Mouse (Mus musculus): Measurements from ENCODE around the gene Vezt. TPM values are rescaled to one million over a fixed set of nuclear protein-coding genes. Genes with fewer than 3 reads are reported as not detected.

Vezt gene
- polyA plus RNA-seq, 1 experiment from 2014 or later, result 45.9 TPM

DNA sequence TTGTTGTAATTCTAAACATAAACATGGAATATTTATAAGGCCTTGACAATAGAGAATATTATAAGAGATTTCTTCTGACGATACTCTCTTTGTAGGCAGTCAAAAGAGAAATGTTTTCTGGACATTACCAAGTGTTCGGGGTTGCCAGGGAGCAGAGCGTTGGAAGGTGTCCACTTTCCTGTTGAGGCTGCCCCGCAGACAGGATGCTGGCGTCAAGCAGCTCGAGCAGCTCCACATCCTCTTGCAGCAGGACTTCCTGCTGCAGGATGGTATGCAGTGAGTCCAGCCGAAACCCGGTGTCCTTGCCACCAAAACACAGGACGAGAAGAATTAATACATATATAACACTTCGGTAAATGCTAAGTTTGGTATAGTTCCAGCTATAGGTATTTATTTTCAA, 35.4 kb downstream of the Vezt start:
- WGBS, result 93% methylated on average over 10 of the region's 10 CpGs
- Histone ChIP-seq H3K9ac (ENCODE audit: low read length) (no peak overlapping the region), H3K27ac (ENCODE audit: low read depth, low read length) (no peak overlapping the region), H3K4me1 (ENCODE audit: control insufficient read depth, insufficient read depth, low read length) (no peaks in the 10 kb centered on the region), H3K27me3 (ENCODE audit: control insufficient read depth, insufficient read depth, low read length) (no peaks in the 10 kb centered on the region), H3K4me3 (ENCODE audit: low read depth, low read length) (no peak overlapping the region), H3K9me3 (ENCODE audit: control insufficient read depth, low read length) (no peaks in the 10 kb centered on the region), H3K36me3 (ENCODE audit: control insufficient read depth, insufficient read depth, low read length) (peaks cover 11% of the 10 kb centered on the region), H3K4me2 (no peak overlapping the region)
- ATAC-seq (ENCODE audit: low FRiP score) (no peak), DNase-seq (ENCODE audit: low spot score, missing footprints) (no peak)

- no peaks in the 10 kb centered on the region for H3K27me3 ChIP-seq (ENCODE audit: control insufficient read depth, insufficient read depth, low read length)
- WGBS, result 100% methylated on average over 1 of the region's 1 CpGs
- peaks cover 11% of the 10 kb centered on the region for H3K36me3 ChIP-seq (ENCODE audit: control insufficient read depth, insufficient read depth, low read length)
- DNase-seq (ENCODE audit: low spot score, missing footprints), result no peak
- no peak overlapping the region for H3K9ac ChIP-seq (ENCODE audit: low read length)
- H3K27ac ChIP-seq (ENCODE audit: low read depth, low read length), result no peak overlapping the region
- H3K9me3 ChIP-seq (ENCODE audit: control insufficient read depth, low read length), result no peaks in the 10 kb centered on the region
- no peak for ATAC-seq (ENCODE audit: low FRiP score)
- no peaks in the 10 kb centered on the region for H3K4me1 ChIP-seq (ENCODE audit: control insufficient read depth, insufficient read depth, low read length)
- no peak overlapping the region for H3K4me2 ChIP-seq
- no peak overlapping the region for H3K4me3 ChIP-seq (ENCODE audit: low read depth, low read length)
Observed at GRCm38 (mm10) chr10:93999357-93999756, 36.3 kb downstream of the Vezt start.

- H3K4me2 ChIP-seq, result no peak overlapping the region
- 100% methylated on average over 1 of the region's 1 CpGs for WGBS
- H3K36me3 ChIP-seq (ENCODE audit: control insufficient read depth, insufficient read depth, low read length), result peaks cover 5% of the 10 kb centered on the region
- no peak overlapping the region for H3K27ac ChIP-seq (ENCODE audit: low read depth, low read length)
- H3K9me3 ChIP-seq (ENCODE audit: control insufficient read depth, low read length), result no peaks in the 10 kb centered on the region
- no peaks in the 10 kb centered on the region for H3K4me1 ChIP-seq (ENCODE audit: control insufficient read depth, insufficient read depth, low read length)
- no peak for DNase-seq (ENCODE audit: low spot score, missing footprints)
- H3K9ac ChIP-seq (ENCODE audit: low read length), result no peak overlapping the region
- no peak overlapping the region for H3K4me3 ChIP-seq (ENCODE audit: low read depth, low read length)
- H3K27me3 ChIP-seq (ENCODE audit: control insufficient read depth, insufficient read depth, low read length), result no peaks in the 10 kb centered on the region
- no peak for ATAC-seq (ENCODE audit: low FRiP score)
Observed at GRCm38 (mm10) chr10:93995100-93995499, 40.5 kb downstream of the Vezt start.

DNA sequence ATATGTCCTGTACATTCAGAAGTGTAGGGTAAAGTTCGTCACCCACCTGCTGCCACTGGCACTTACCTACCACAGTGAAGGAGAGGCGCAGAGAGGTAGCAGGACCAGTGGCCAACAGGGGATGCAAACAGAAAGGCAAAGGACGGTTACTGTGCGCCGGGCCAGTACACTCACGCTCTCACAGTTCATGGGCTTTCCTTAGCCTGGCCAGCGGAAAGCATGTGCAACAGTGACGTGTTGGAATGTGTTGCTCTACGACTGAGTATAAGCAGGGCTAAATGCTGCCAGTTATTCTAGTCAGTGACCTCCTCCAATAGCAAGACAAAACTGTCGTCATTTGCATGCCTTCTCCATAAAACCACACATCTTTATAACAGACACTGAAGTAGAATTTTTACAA, 41.5 kb downstream of the Vezt start:
- H3K27ac ChIP-seq (ENCODE audit: low read depth, low read length), result no peak overlapping the region
- H3K9me3 ChIP-seq (ENCODE audit: control insufficient read depth, low read length), result no peaks in the 10 kb centered on the region
- H3K4me3 ChIP-seq (ENCODE audit: low read depth, low read length), result no peak overlapping the region
- WGBS, result 96% methylated on average over 10 of the region's 10 CpGs
- no peaks in the 10 kb centered on the region for H3K4me1 ChIP-seq (ENCODE audit: control insufficient read depth, insufficient read depth, low read length)
- H3K4me2 ChIP-seq, result no peak overlapping the region
- H3K36me3 ChIP-seq (ENCODE audit: control insufficient read depth, insufficient read depth, low read length), result peaks cover 2% of the 10 kb centered on the region; the same call in 1 of the 2 replicates
- no peak overlapping the region for H3K9ac ChIP-seq (ENCODE audit: low read length)
- ATAC-seq (ENCODE audit: low FRiP score), result no peak
- H3K27me3 ChIP-seq (ENCODE audit: control insufficient read depth, insufficient read depth, low read length), result no peaks in the 10 kb centered on the region
- DNase-seq (ENCODE audit: low spot score, missing footprints), result no peak

DNA sequence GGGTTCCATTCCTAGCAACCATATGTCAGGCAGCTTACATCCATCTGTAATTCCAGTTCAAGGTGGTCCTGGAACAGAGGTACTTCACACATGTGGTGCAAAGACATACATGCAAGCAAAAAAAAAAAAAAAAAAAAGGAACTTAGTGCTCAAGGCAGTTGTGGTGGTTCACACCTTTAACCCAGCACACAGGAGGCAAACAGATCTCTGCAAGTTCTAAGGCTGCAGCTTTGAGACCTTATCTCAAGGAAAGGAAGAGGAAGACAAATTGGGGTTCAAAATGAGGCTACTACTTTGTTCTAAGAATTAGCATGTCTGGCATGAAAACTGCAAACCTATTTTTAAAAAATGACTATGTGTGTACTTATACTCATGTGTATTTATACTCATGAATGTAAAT, 50.3 kb downstream of the Vezt start:
- no peaks in the 10 kb centered on the region for H3K4me1 ChIP-seq (ENCODE audit: control insufficient read depth, insufficient read depth, low read length)
- no peak overlapping the region for H3K4me2 ChIP-seq
- ATAC-seq (ENCODE audit: low FRiP score) (no peak), DNase-seq (ENCODE audit: low spot score, missing footprints) (no peak)
- peaks cover 6% of the 10 kb centered on the region; the same call in 1 of the 2 replicates for H3K36me3 ChIP-seq (ENCODE audit: control insufficient read depth, insufficient read depth, low read length)
- no peaks in the 10 kb centered on the region for H3K27me3 ChIP-seq (ENCODE audit: control insufficient read depth, insufficient read depth, low read length)
- H3K9ac ChIP-seq (ENCODE audit: low read length), result no peak overlapping the region
- H3K9me3 ChIP-seq (ENCODE audit: control insufficient read depth, low read length), result no peaks in the 10 kb centered on the region
- no peak overlapping the region for H3K27ac ChIP-seq (ENCODE audit: low read depth, low read length)
- H3K4me3 ChIP-seq (ENCODE audit: low read depth, low read length), result no peak overlapping the region

DNA sequence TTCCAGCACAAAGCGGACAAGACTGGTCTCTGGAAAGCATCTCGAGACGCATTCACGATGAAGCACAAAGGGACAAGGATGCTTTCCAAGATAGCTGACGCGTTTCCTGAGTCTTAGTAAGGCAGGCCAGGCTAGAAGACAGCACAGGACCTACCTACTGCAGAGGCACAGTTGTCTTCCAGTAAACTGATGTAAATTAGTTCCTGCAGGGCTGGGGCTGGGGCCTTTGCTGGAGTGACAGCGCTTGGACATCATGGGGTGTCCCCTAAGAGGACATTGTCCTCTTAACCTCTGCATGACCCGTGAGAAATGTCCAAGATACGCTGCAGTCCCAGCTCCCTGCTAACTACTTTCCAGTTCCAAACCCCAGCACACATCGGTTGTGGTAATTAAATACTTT, 66.3 kb downstream of the Vezt start:
- ATAC-seq (ENCODE audit: low FRiP score) (no peak), DNase-seq (ENCODE audit: low spot score, missing footprints) (no peak)
- Histone ChIP-seq H3K4me1 (ENCODE audit: control insufficient read depth, insufficient read depth, low read length) (no peaks in the 10 kb centered on the region), H3K4me3 (ENCODE audit: low read depth, low read length) (no peak overlapping the region), H3K9ac (ENCODE audit: low read length) (no peak overlapping the region), H3K27ac (ENCODE audit: low read depth, low read length) (no peak overlapping the region), H3K27me3 (ENCODE audit: control insufficient read depth, insufficient read depth, low read length) (no peaks in the 10 kb centered on the region), H3K9me3 (ENCODE audit: control insufficient read depth, low read length) (no peaks in the 10 kb centered on the region), H3K4me2 (no peak overlapping the region), H3K36me3 (ENCODE audit: control insufficient read depth, insufficient read depth, low read length) (peaks cover 9% of the 10 kb centered on the region)
- whole genome bisulfite sequencing, result 36% methylated on average over 10 of the region's 10 CpGs

- ATAC-seq (ENCODE audit: low FRiP score) (no peak), DNase-seq (ENCODE audit: low spot score, missing footprints) (no peak)
- Histone ChIP-seq H3K27me3 (ENCODE audit: control insufficient read depth, insufficient read depth, low read length) (no peaks in the 10 kb centered on the region), H3K9me3 (ENCODE audit: control insufficient read depth, low read length) (no peaks in the 10 kb centered on the region), H3K4me3 (ENCODE audit: low read depth, low read length) (no peak overlapping the region), H3K36me3 (ENCODE audit: control insufficient read depth, insufficient read depth, low read length) (0 out of 2 replicates have a peak, but pooled peaks cover 4% of the 10 kb centered on the region), H3K4me2 (no peak overlapping the region), H3K4me1 (ENCODE audit: control insufficient read depth, insufficient read depth, low read length) (no peaks in the 10 kb centered on the region), H3K27ac (ENCODE audit: low read depth, low read length) (no peak overlapping the region), H3K9ac (ENCODE audit: low read length) (no peak overlapping the region)
Observed at GRCm38 (mm10) chr10:93967486-93967885, 68.1 kb downstream of the Vezt start.

- no peak overlapping the region for H3K9ac ChIP-seq (ENCODE audit: low read length)
- WGBS, result 93% methylated on average over 3 of the region's 3 CpGs
- no peak overlapping the region for H3K4me3 ChIP-seq (ENCODE audit: low read depth, low read length)
- H3K27me3 ChIP-seq (ENCODE audit: control insufficient read depth, insufficient read depth, low read length), result no peaks in the 10 kb centered on the region
- H3K36me3 ChIP-seq (ENCODE audit: control insufficient read depth, insufficient read depth, low read length), result no peaks in the 10 kb centered on the region
- H3K4me1 ChIP-seq (ENCODE audit: control insufficient read depth, insufficient read depth, low read length), result no peaks in the 10 kb centered on the region
- no peak overlapping the region for H3K4me2 ChIP-seq
- ATAC-seq (ENCODE audit: low FRiP score), result no peak
- DNase-seq (ENCODE audit: low spot score, missing footprints), result peak; percentile 12
- H3K9me3 ChIP-seq (ENCODE audit: control insufficient read depth, low read length), result no peaks in the 10 kb centered on the region
- H3K27ac ChIP-seq (ENCODE audit: low read depth, low read length), result no peak overlapping the region
Observed at GRCm38 (mm10) chr10:93954023-93954422, 81.6 kb downstream of the Vezt start.

GRCm38 (mm10) chr10:93953504-93953903, 82.1 kb downstream of the Vezt start:
- DNase-seq (ENCODE audit: low spot score, missing footprints), result no peak
- no peaks in the 10 kb centered on the region for H3K27me3 ChIP-seq (ENCODE audit: control insufficient read depth, insufficient read depth, low read length)
- H3K4me1 ChIP-seq (ENCODE audit: control insufficient read depth, insufficient read depth, low read length), result no peaks in the 10 kb centered on the region
- H3K9ac ChIP-seq (ENCODE audit: low read length), result no peak overlapping the region
- WGBS, result 96% methylated on average over 7 of the region's 7 CpGs
- H3K27ac ChIP-seq (ENCODE audit: low read depth, low read length), result no peak overlapping the region
- H3K9me3 ChIP-seq (ENCODE audit: control insufficient read depth, low read length), result no peaks in the 10 kb centered on the region
- ATAC-seq (ENCODE audit: low FRiP score), result no peak
- H3K36me3 ChIP-seq (ENCODE audit: control insufficient read depth, insufficient read depth, low read length), result no peaks in the 10 kb centered on the region
- no peak overlapping the region for H3K4me3 ChIP-seq (ENCODE audit: low read depth, low read length)
- H3K4me2 ChIP-seq, result no peak overlapping the region

- DNase-seq (ENCODE audit: low spot score, missing footprints) (no peak), ATAC-seq (ENCODE audit: low FRiP score) (no peak)
- no peak overlapping the region for H3K27ac ChIP-seq (ENCODE audit: low read depth, low read length)
- H3K27me3 ChIP-seq (ENCODE audit: control insufficient read depth, insufficient read depth, low read length), result no peaks in the 10 kb centered on the region
- WGBS, result 94% methylated on average over 3 of the region's 3 CpGs
- H3K4me2 ChIP-seq, result no peak overlapping the region
- no peaks in the 10 kb centered on the region for H3K36me3 ChIP-seq (ENCODE audit: control insufficient read depth, insufficient read depth, low read length)
- no peaks in the 10 kb centered on the region for H3K9me3 ChIP-seq (ENCODE audit: control insufficient read depth, low read length)
- H3K4me3 ChIP-seq (ENCODE audit: low read depth, low read length), result no peak overlapping the region
- H3K9ac ChIP-seq (ENCODE audit: low read length), result no peak overlapping the region
- H3K4me1 ChIP-seq (ENCODE audit: control insufficient read depth, insufficient read depth, low read length), result no peaks in the 10 kb centered on the region
Observed at GRCm38 (mm10) chr10:93950991-93951390, 84.6 kb downstream of the Vezt start.

Measured in midbrain, embryonic 11.5 days (tissue).